Mouse (Mus musculus) MEL (cell line): Measurements from ENCODE around the gene Mief1. TPM values are rescaled to one million over a fixed set of nuclear protein-coding genes. Genes with fewer than 3 reads are reported as not detected.
A peak's percentile ranks its signal among the peaks of the same experiment; 100 is the strongest.

ENCODE experiments used
- DNase-seq: peaks from one replicate; pipeline ENCODE4 v3.0.0; 2011; ENCODE audit warnings: low read depth, low spot score
- H3K27ac ChIP-seq: 2 replicates; pipeline ENCODE4 v1.5.1; 2012; ENCODE audit warnings: low read depth, mild to moderate bottlenecking, control low read depth, low read length, moderate library complexity; ENCODE audit not compliant: control insufficient read depth
- H3K27me3 ChIP-seq, 2 experiments: fragments of 150-350 bp in 1 of 2; sonication (generic) in 1 of 2; 2 replicates each; pipeline ENCODE4 v1.6.1; 2012; ENCODE audit warnings: low read length in 2 of 2, mild to moderate bottlenecking in 2 of 2, improper control_type of control experiment in 1 of 2, moderate library complexity in 1 of 2; ENCODE audit not compliant: insufficient read depth in 2 of 2, control insufficient read depth in 1 of 2
- H3K36me3 ChIP-seq, 2 experiments: 2 replicates each; pipeline ENCODE4 v1.6.1; 2012 to 2014; ENCODE audit warnings: low read length in 2 of 2, improper control_type of control experiment in 1 of 2, inconsistent platforms in 1 of 2, mild to moderate bottlenecking in 1 of 2; ENCODE audit not compliant: insufficient read depth in 2 of 2, control insufficient read depth in 1 of 2
- H3K4me1 ChIP-seq, 2 experiments: fragments of 150-350 bp in 1 of 2; sonication (generic) in 1 of 2; 2 replicates each; pipeline ENCODE4 v1.6.1; 2012; ENCODE audit warnings: low read length in 2 of 2, improper control_type of control experiment in 1 of 2, mild to moderate bottlenecking in 1 of 2; ENCODE audit not compliant: insufficient read depth in 2 of 2, control insufficient read depth in 1 of 2
- H3K4me3 ChIP-seq, 2 experiments: fragments of 150-350 bp in 1 of 2; sonication (generic) in 1 of 2; 2 replicates each; pipeline ENCODE4 v1.5.1; 2012; ENCODE audit warnings: low read depth in 2 of 2, low read length in 2 of 2, mild to moderate bottlenecking in 2 of 2, moderate library complexity in 2 of 2, control low read depth in 1 of 2, improper control_type of control experiment in 1 of 2; ENCODE audit not compliant: control insufficient read depth in 1 of 2, insufficient read depth in 1 of 2
- H3K79me2 ChIP-seq: 2 replicates; pipeline ENCODE4 v1.6.1; 2012; ENCODE audit warnings: mild to moderate bottlenecking, low read length, moderate library complexity; ENCODE audit not compliant: control insufficient read depth, poor library complexity, insufficient read depth
- H3K9ac ChIP-seq: 2 replicates; pipeline ENCODE4 v1.6.1; 2012; ENCODE audit warnings: low read depth, mild to moderate bottlenecking, control low read depth, low read length, moderate library complexity; ENCODE audit not compliant: control insufficient read depth, poor library complexity, severe bottlenecking
- H3K9me3 ChIP-seq: fragments of 150-350 bp; sonication (generic); replicated peaks from 2 replicates; pipeline ENCODE4 v1.6.1; 2012; ENCODE audit warnings: mild to moderate bottlenecking, low read length, improper control_type of control experiment, moderate library complexity; ENCODE audit not compliant: insufficient read depth
- CHD1 ChIP-seq: IDR thresholded peaks from 2 replicates; pipeline ENCODE4 v1.6.1; 2012; ENCODE audit warnings: low read depth, mild to moderate bottlenecking, inconsistent platforms, low read length, improper control_type of control experiment
- CHD2 ChIP-seq: IDR thresholded peaks from 2 replicates; pipeline ENCODE4 v1.6.1; 2011; ENCODE audit warnings: low read length, improper control_type of control experiment
- EP300 ChIP-seq, 2 experiments: IDR thresholded peaks; 2 replicates each; pipeline ENCODE4 v1.6.1; 2011; ENCODE audit warnings: improper control_type of control experiment in 2 of 2, low read length in 2 of 2, low read depth in 1 of 2, mild to moderate bottlenecking in 1 of 2
- ETS1 ChIP-seq: IDR thresholded peaks from 2 replicates; pipeline ENCODE4 v1.6.1; 2012; ENCODE audit warnings: low read depth, mild to moderate bottlenecking, inconsistent platforms, low read length, improper control_type of control experiment, moderate library complexity
- GATA1 ChIP-seq: IDR thresholded peaks from 2 replicates; pipeline ENCODE4 v1.6.1; 2011; ENCODE audit warnings: low read depth, low read length, improper control_type of control experiment
- HCFC1 ChIP-seq: IDR thresholded peaks from 2 replicates; pipeline ENCODE4 v1.6.1; 2012; ENCODE audit warnings: low read depth, mild to moderate bottlenecking, inconsistent platforms, low read length, improper control_type of control experiment, moderate library complexity
- MAFK ChIP-seq: IDR thresholded peaks from 2 replicates; pipeline ENCODE4 v1.6.1; 2011; ENCODE audit warnings: low read depth, mild to moderate bottlenecking, low read length, improper control_type of control experiment, borderline replicate concordance
- MAX ChIP-seq: IDR thresholded peaks from 2 replicates; pipeline ENCODE4 v1.6.1; 2011; ENCODE audit warnings: low read length, improper control_type of control experiment
- MYC ChIP-seq: IDR thresholded peaks from 2 replicates; pipeline ENCODE4 v1.6.1; 2011; ENCODE audit warnings: low read depth, mild to moderate bottlenecking, low read length, improper control_type of control experiment, moderate library complexity
- POLR2A ChIP-seq, 2 experiments: IDR thresholded peaks; 2 replicates each; pipeline ENCODE4 v1.6.1; 2011 to 2012; ENCODE audit warnings: low read length in 2 of 2, mild to moderate bottlenecking in 2 of 2, control low read depth in 1 of 2, improper control_type of control experiment in 1 of 2, low read depth in 1 of 2, moderate library complexity in 1 of 2; ENCODE audit not compliant: control insufficient read depth in 1 of 2, insufficient read depth in 1 of 2, poor library complexity in 1 of 2
- POLR2AphosphoS2 ChIP-seq: IDR thresholded peaks from 2 replicates; pipeline ENCODE4 v1.6.1; 2011; ENCODE audit warnings: low read length, improper control_type of control experiment
- POLR2AphosphoS5 ChIP-seq: IDR thresholded peaks from 2 replicates; pipeline ENCODE4 v1.6.1; 2012; ENCODE audit warnings: low read depth, borderline replicate concordance, mild to moderate bottlenecking, inconsistent platforms, low read length, moderate library complexity, mixed read lengths
- SIN3A ChIP-seq: IDR thresholded peaks from 2 replicates; pipeline ENCODE4 v1.6.1; 2012; ENCODE audit warnings: low read length, improper control_type of control experiment, inconsistent platforms
- SMC3 ChIP-seq: IDR thresholded peaks from 2 replicates; pipeline ENCODE4 v1.6.1; 2011; ENCODE audit warnings: low read depth, low read length, improper control_type of control experiment
- TAL1 ChIP-seq: IDR thresholded peaks from 2 replicates; pipeline ENCODE4 v1.6.1; 2012; ENCODE audit warnings: mild to moderate bottlenecking, inconsistent platforms, low read length, moderate library complexity, mixed read lengths
- TBP ChIP-seq: IDR thresholded peaks from 2 replicates; pipeline ENCODE4 v1.8.0; 2011; ENCODE audit warnings: low read depth, low read length, improper control_type of control experiment
- TCF12 ChIP-seq: IDR thresholded peaks from 2 replicates; pipeline ENCODE4 v1.6.1; 2014; ENCODE audit warnings: low read depth, mild to moderate bottlenecking, inconsistent platforms, low read length, improper control_type of control experiment, moderate library complexity
- USF1 ChIP-seq: IDR thresholded peaks from 2 replicates; pipeline ENCODE4 v1.6.1; 2014; ENCODE audit warnings: low read depth, mild to moderate bottlenecking, inconsistent platforms, low read length, improper control_type of control experiment, moderate library complexity
- ZC3H11A ChIP-seq: IDR thresholded peaks from 2 replicates; pipeline ENCODE4 v1.6.1; 2012; ENCODE audit warnings: low read depth, mild to moderate bottlenecking, inconsistent platforms, low read length, improper control_type of control experiment
- ZNF384 ChIP-seq: IDR thresholded peaks from 2 replicates; pipeline ENCODE4 v1.6.1; 2012; ENCODE audit warnings: low read depth, mild to moderate bottlenecking, inconsistent platforms, low read length, improper control_type of control experiment
- polyA plus RNA-seq, 2 experiments: library from polyadenylated mRNA; stranded (reverse) in 1 of 2; unstranded in 1 of 2; fragments of >175 nt in 1 of 2; fragments of >200 nt in 1 of 2; gene quantifications; 2 replicates each; pipeline versions ENCODE4 v1.2.1 to v1.2.4; 2012; ENCODE audit warnings: low replicate concordance in 2 of 2, low read depth in 1 of 2; ENCODE audit not compliant: insufficient read length in 2 of 2, insufficient read depth in 1 of 2, missing spikeins in 1 of 2
- total RNA-seq: library from RNA; depleted of rRNA; stranded (reverse); fragments of 300-350 nt; gene quantifications from 2 replicates; pipeline ENCODE4 v1.2.3, GENCODE M21; 2012

Gene Mief1
- total and polyA plus RNA-seq, 3 experiments, result 34.6 to 41.5 TPM; not detected in 1

- Histone ChIP-seq H3K79me2 (peaks cover 16% of the 10 kb centered on the region), H3K9ac (no peak overlapping the region), H3K27me3 (no peaks in the 10 kb centered on the region), H3K27ac (no peak overlapping the region), H3K4me3 (no peak overlapping the region), H3K4me1 (peaks cover 4 to 14% of the 10 kb centered on the region in 2 experiments; a peak in 3 of 4 replicates), H3K36me3 (peaks cover 13% of the 10 kb centered on the region in 2 experiments), H3K9me3 (no peaks in the 10 kb centered on the region)
- DNase-seq, result no peak
- TF ChIP-seq TCF12, result no peak
- no peak for TF ChIP-seq CHD1
- TF ChIP-seq GATA1, result no peak
- no peak for TF ChIP-seq ETS1
- TF ChIP-seq POLR2AphosphoS5, result no peak
- TF ChIP-seq MAX, result no peak
- TF ChIP-seq HCFC1, result no peak
- TF ChIP-seq SIN3A, result no peak
- TF ChIP-seq POLR2A (IDR thresholded peaks at IDR 0.05; ENCODE audit: control insufficient read depth in 1 of 2, insufficient read depth in 1 of 2, low read depth in 1 of 2, low read length in 2 of 2, poor library complexity in 1 of 2), result no peak
- no peak for TF ChIP-seq TBP
- TF ChIP-seq USF1, result no peak
- TF ChIP-seq POLR2AphosphoS2, result no peak
- TF ChIP-seq ZC3H11A, result no peak
- no peak for TF ChIP-seq ZNF384
- no peak for TF ChIP-seq CHD2
- TF ChIP-seq EP300 (IDR thresholded peaks at IDR 0.05; ENCODE audit: low read depth in 1 of 2, low read length in 2 of 2), result no peak
- TF ChIP-seq MAFK, result no peak
- TF ChIP-seq SMC3, result no peak
- no peak for TF ChIP-seq TAL1
These were observed 1.5 kb upstream of the Mief1 start for GRCm38 (mm10) chr15:80232331-80232730.

- peak overlapping the region in 1 of 2 experiments; percentile 54; a peak in 3 of 4 replicates for H3K4me3 ChIP-seq
- TF ChIP-seq POLR2A (IDR thresholded peaks at IDR 0.05; ENCODE audit: control insufficient read depth in 1 of 2, insufficient read depth in 1 of 2, low read depth in 1 of 2, low read length in 2 of 2, poor library complexity in 1 of 2), result 0 out of 4 replicates have a peak, but pooled peaks of 1 of the 2 experiments have one; percentile 26
- TF ChIP-seq MYC, result no peak
- DNase-seq, result no peak
- peaks cover 13% of the 10 kb centered on the region in 2 experiments for H3K36me3 ChIP-seq
- peaks cover 4 to 14% of the 10 kb centered on the region in 2 experiments; a peak in 3 of 4 replicates for H3K4me1 ChIP-seq
- H3K27ac ChIP-seq, result peak overlapping the region; percentile 25; the same call in 1 of the 2 replicates
- peaks cover 16% of the 10 kb centered on the region for H3K79me2 ChIP-seq
- no peaks in the 10 kb centered on the region for H3K27me3 ChIP-seq
- no peaks in the 10 kb centered on the region for H3K9me3 ChIP-seq
- peak overlapping the region; percentile 54 for H3K9ac ChIP-seq
These were observed 765 bp upstream of the Mief1 start for GRCm38 (mm10) chr15:80233053-80233452.
